Mouse (Mus musculus): ENCODE results near the gene Olfr1240.

Olfr1240 gene

GRCm38 (mm10) chr2:89442900-89443299 lies at the start of gene Olfr1240:
Gene Olfr1240, minus strand, starts transcription at chr2:89443000.
- no peak for DNase-seq (ENCODE audit: low spot score)

GRCm38 (mm10) chr2:89487026-89487425 lies 44.2 kb upstream of the Olfr1240 start, which contains the start of gene Olfr1241:
Gene Olfr1241, minus strand, starts transcription at chr2:89487126.
- DNase-seq (ENCODE audit: low spot score): no peak

GRCm38 (mm10) chr2:89420307-89420706 lies 22.5 kb downstream of the Olfr1240 start, which contains the start of gene Olfr1239:
Gene Olfr1239, minus strand, starts transcription at chr2:89420407.
- no peak for DNase-seq (ENCODE audit: low spot score)

GRCm38 (mm10) chr2:89414557-89414956 lies 28.2 kb downstream of the Olfr1240 start:
- no peak for DNase-seq (ENCODE audit: low spot score)

GRCm38 (mm10) chr2:89409576-89409975 lies 33.2 kb downstream of the Olfr1240 start, which contains the start of gene Olfr1238:
Gene Olfr1238, minus strand, starts transcription at chr2:89409676.
- DNase-seq (ENCODE audit: low spot score): no peak

- DNase-seq (ENCODE audit: low spot score): no peak
Observed at GRCm38 (mm10) chr2:89400882-89401281, 41.9 kb downstream of the Olfr1240 start.

All from embryo, embryonic 10 days (tissue).